Mouse (Mus musculus): Measurements from ENCODE around the gene Spn.

- TF ChIP-seq CTCF (IDR thresholded peaks at IDR 0.05; ENCODE audit: low read depth) (no peak), EP300 (IDR thresholded peaks at IDR 0.05; ENCODE audit: low read depth) (no peak)
Measured at GRCm38 (mm10) chr7:127165607-127166493, 28.2 kb upstream of the Spn start.
